Mouse (Mus musculus) forebrain, embryonic 13.5 days (tissue): ENCODE measurements around the gene Clhc1. TPM values are rescaled to one million over a fixed set of nuclear protein-coding genes. Genes with fewer than 3 reads are reported as not detected.

Experiments
- ATAC-seq: fragments of 200-750 bp; cut with Nextera tagmentation; 2 replicates; pipeline ENCODE4 v1.8.0; 2017
- H3K27ac ChIP-seq: fragments of 300-500 bp; sonication (generic); 2 replicates; pipeline ENCODE4 v1.5.1; 2015; ENCODE audit warnings: inconsistent platforms, mild to moderate bottlenecking, moderate library complexity
- H3K27me3 ChIP-seq: fragments of 300-500 bp; sonication (generic); 2 replicates; pipeline ENCODE4 v1.6.1; 2015; ENCODE audit warnings: mild to moderate bottlenecking, inconsistent platforms
- H3K36me3 ChIP-seq: fragments of 300-500 bp; sonication (generic); 2 replicates; pipeline ENCODE4 v1.6.1; 2015; ENCODE audit warnings: mild to moderate bottlenecking, inconsistent platforms; ENCODE audit not compliant: poor library complexity, severe bottlenecking
- H3K4me1 ChIP-seq: fragments of 300-500 bp; sonication (generic); 2 replicates; pipeline ENCODE4 v1.6.1; 2015; ENCODE audit warnings: inconsistent platforms
- H3K4me2 ChIP-seq: fragments of 300-500 bp; sonication (generic); 2 replicates; pipeline ENCODE4 v1.6.1; 2015; ENCODE audit warnings: inconsistent platforms, mild to moderate bottlenecking, moderate library complexity
- H3K4me3 ChIP-seq: fragments of 300-500 bp; sonication (generic); 2 replicates; pipeline ENCODE4 v1.5.1; 2015; ENCODE audit warnings: mild to moderate bottlenecking, inconsistent platforms
- H3K9ac ChIP-seq: fragments of 300-500 bp; sonication (generic); 2 replicates; pipeline ENCODE4 v1.6.1; 2015; ENCODE audit warnings: mild to moderate bottlenecking, inconsistent platforms
- H3K9me3 ChIP-seq: fragments of 300-500 bp; sonication (generic); replicated peaks from 2 replicates; pipeline ENCODE4 v1.6.1; 2016; ENCODE audit warnings: inconsistent platforms
- WGBS: fragments of 180-500 bp; shearing (Covaris S2); methylation state at CpG from one replicate; pipeline ENCODE4 v1.1.7; 2015; 5-methylcytosine and 5-hydroxymethylcytosine counted together
- polyA plus RNA-seq: library from polyadenylated mRNA; unstranded; fragments of >200 nt; fragmentation: Nextera tagmentation; extraction: Ambion mirVana; gene quantifications from 2 replicates; pipeline ENCODE4 v1.2.1, GENCODE M21; 2015

The Clhc1 gene
- polyA plus RNA-seq, 1 experiment from 2014 or later = 0.50 TPM

DNA sequence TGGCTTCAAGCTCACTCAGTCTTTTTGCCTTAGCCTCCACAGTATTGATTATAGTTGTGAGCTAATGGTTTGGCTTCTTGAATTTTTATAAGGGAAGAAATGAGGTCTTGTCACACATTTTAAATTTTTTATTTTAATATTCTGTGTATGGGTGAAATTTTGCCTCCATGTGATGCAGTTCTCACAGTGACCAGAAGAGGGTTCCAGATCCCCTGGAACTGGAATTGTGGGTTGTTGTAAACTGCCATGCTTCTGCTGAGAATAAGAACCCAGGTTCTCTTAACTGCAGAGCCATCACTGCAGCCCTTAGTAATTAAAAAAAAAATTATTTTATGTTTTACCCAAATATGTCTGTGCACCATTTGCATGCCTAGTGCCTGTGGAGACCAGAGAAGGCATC lies 31.9 kb downstream of the Clhc1 start:
- H3K27ac ChIP-seq = no peak overlapping the region
- no peak overlapping the region for H3K4me2 ChIP-seq
- H3K36me3 ChIP-seq = no peaks in the 10 kb centered on the region
- no peaks in the 10 kb centered on the region for H3K4me1 ChIP-seq
- no peaks in the 10 kb centered on the region for H3K27me3 ChIP-seq
- no peak overlapping the region for H3K9ac ChIP-seq
- H3K4me3 ChIP-seq = no peak overlapping the region
- H3K9me3 ChIP-seq = no peaks in the 10 kb centered on the region
- no peak for ATAC-seq

DNA sequence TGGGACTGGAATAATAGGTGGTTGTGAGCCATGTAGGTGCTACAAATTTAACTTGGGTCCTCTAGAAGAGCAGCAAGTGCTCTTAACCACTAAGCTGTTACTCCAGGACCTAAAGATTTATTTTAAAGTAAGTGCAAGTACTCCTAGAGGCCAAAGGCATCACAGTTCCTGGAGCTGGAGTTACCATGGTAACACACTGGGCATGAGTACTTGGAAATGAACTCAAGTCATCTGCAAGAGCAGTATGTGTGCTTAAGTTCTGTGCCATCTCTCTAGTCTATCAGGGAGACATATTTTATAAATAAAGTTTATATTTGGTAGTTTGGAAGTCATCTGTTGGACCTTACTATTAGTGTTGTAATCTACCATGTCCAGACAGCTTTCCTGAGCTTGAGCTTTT lies 47.5 kb downstream of the Clhc1 start:
- Histone ChIP-seq H3K36me3 (no peaks in the 10 kb centered on the region), H3K27me3 (no peaks in the 10 kb centered on the region), H3K9me3 (no peaks in the 10 kb centered on the region), H3K4me3 (no peak overlapping the region), H3K9ac (no peak overlapping the region), H3K4me1 (no peaks in the 10 kb centered on the region), H3K4me2 (no peak overlapping the region), H3K27ac (no peak overlapping the region)
- ATAC-seq = 0 out of 2 replicates have a peak, but pooled peaks have one; percentile 41

DNA sequence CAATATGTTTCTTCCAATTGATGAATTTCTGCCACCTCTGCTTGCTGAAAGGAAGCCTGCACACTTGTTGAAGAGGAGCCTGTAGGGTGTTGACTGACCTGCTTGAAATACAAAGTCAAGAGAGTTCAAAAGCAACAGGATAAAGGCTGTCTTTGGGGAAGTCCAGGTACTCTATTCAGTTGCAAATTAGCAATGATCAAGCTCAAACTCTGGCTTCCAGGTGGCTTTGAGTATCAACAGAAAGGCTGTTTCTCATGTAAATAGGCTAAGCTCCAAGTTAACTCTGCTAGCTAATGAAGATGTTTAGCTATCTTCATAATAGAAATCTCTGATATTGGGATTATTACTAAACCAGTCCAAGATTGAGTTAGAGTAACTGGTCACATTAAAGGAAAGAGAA lies 49.4 kb downstream of the Clhc1 start:
- Histone ChIP-seq H3K4me3 (no peak overlapping the region), H3K27ac (no peak overlapping the region), H3K4me1 (no peaks in the 10 kb centered on the region), H3K9ac (no peak overlapping the region), H3K27me3 (no peaks in the 10 kb centered on the region), H3K36me3 (no peaks in the 10 kb centered on the region), H3K4me2 (no peak overlapping the region), H3K9me3 (no peaks in the 10 kb centered on the region)
- no peak for ATAC-seq

DNA sequence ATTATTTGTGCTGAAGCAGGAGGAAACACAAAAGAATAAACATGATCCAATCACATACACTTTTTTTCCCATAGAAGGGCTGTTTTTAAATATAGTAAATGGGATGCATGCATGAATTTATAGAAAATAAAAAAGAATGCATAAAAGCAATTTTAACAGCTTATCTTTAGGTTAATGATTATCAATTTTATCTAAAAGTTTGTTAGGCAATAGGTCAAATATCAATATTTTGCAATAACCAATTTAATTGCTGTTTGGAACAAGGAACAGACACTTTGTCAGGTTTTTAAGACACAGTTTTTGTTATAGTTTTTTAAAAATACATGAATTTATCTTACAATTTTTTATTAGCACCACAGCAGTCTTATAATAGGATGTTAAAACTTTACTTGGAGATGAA lies 51.2 kb downstream of the Clhc1 start:
- Histone ChIP-seq H3K4me3 (no peak overlapping the region), H3K9ac (no peak overlapping the region), H3K4me2 (no peak overlapping the region), H3K27me3 (no peaks in the 10 kb centered on the region), H3K27ac (no peak overlapping the region), H3K4me1 (no peaks in the 10 kb centered on the region), H3K9me3 (no peaks in the 10 kb centered on the region), H3K36me3 (no peaks in the 10 kb centered on the region)
- ATAC-seq = no peak

DNA sequence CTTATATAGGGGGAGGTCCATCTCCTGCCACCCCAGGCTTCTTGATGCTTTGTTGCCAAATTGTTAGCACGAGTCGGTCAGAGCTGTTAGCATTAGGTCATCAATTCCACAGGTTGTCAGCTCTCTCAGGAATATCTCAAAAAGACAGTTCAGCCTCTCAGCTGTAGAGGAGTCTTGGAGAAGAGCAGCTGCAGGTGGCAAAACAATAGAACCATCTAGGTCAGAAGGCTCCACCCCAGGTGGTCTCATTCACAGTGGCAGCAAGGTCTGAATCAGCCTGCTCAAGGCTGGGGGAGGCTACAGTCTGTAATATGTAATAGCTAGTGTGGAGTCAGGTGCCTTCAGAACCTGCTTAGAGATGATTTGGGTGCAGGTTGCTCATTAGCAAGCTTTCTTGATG lies 55.8 kb downstream of the Clhc1 start:
- Histone ChIP-seq H3K27ac (no peak overlapping the region), H3K27me3 (no peaks in the 10 kb centered on the region), H3K4me2 (no peak overlapping the region), H3K4me3 (no peak overlapping the region), H3K4me1 (no peaks in the 10 kb centered on the region), H3K36me3 (no peaks in the 10 kb centered on the region), H3K9me3 (no peaks in the 10 kb centered on the region), H3K9ac (no peak overlapping the region)
- no peak for ATAC-seq
- 48% methylated on average over 2 of the region's 2 CpGs for WGBS

DNA sequence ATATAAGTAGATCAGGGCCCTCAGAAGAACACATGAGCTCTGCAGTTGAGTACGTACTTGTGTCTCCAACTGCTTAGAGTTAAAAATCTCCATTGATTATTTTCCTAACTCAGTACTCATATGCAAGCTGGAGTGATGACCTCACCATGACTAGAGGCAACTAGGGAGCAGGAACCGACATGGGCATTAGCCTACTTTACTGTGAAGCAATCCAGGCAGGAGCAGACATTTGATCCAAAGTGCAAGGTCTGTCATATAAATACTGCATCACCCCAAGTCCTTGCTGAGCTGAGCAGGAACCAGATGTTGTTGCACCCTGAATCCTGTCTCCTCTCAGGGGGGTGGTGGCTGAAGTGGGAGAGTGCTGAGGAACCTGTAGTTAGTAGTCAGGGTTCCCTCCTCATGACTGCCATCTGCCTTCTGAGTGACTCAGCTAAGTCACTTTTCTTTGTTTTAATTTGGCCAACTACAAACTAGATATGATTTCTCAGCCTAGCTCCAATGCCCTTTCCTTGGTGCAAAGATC lies 59.8 kb downstream of the Clhc1 start:
- Histone ChIP-seq H3K36me3 (no peaks in the 10 kb centered on the region), H3K9me3 (no peaks in the 10 kb centered on the region), H3K4me3 (no peak overlapping the region), H3K27me3 (no peaks in the 10 kb centered on the region), H3K27ac (no peak overlapping the region), H3K9ac (no peak overlapping the region), H3K4me1 (no peaks in the 10 kb centered on the region), H3K4me2 (no peak overlapping the region)
- 91% methylated on average over 2 of the region's 2 CpGs for WGBS
- ATAC-seq = no peak

DNA sequence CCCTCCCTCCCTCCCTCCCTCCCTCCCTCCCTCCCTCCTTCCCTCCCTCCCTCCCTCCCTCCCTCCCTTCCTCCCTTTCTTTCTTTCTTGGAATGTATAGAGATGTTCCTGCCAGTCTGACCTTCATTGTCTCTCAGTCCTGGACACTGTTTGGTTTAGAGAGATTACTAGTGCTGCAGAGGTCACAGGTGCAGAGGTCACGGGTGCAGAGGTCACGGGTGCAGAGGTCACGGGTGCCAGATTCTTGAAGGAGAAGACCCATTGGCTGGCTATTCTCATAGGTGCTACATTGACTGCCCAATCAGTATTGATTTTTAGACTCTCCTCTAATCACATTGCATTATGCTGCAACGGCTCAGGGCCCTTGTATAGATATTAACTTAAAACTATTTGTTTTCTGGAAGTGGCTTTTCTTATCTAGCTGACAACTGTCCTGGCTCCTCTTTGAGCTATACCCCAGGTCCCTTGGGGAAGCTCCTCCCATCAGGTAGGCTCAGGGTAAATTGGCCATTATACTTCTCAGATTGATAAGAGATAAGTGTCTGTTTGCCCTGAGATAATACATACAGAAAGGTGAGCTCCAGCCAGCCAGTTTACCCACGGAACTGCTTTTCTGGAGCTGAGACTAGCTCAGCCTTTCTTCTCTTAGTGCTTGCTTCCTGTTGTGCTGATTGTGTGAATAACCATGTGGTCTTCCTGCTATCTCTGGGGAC lies 62.2 kb downstream of the Clhc1 start:
- Histone ChIP-seq H3K4me1 (no peaks in the 10 kb centered on the region), H3K27me3 (no peaks in the 10 kb centered on the region), H3K9ac (no peak overlapping the region), H3K4me2 (no peak overlapping the region), H3K36me3 (no peaks in the 10 kb centered on the region), H3K4me3 (no peak overlapping the region), H3K27ac (no peak overlapping the region), H3K9me3 (no peaks in the 10 kb centered on the region)
- 90% methylated on average over 5 of the region's 5 CpGs for WGBS
- no peak for ATAC-seq

DNA sequence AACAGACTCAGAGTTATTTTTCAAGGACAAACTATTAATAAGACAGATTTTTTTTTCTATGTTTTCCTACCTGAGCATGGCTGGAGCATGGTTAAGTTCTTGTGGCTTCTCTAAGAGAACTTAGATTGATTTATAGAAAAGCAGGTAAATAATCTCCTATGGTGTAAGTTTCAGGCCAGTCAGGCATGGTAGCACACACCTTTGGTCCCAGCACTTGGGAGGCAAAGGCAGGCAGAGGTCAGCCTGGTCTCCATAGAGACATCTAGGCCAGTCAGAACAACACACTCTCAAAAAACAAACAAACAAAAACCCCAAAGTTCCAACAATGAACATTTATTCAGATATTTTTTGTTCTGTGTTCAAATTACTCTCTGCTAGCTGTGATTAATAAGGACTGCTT lies 64.3 kb downstream of the Clhc1 start:
- no peak overlapping the region for H3K27ac ChIP-seq
- H3K4me1 ChIP-seq = no peaks in the 10 kb centered on the region
- H3K4me3 ChIP-seq = no peak overlapping the region
- ATAC-seq = no peak
- no peaks in the 10 kb centered on the region for H3K27me3 ChIP-seq
- no peak overlapping the region for H3K4me2 ChIP-seq
- no peak overlapping the region for H3K9ac ChIP-seq
- H3K9me3 ChIP-seq = no peaks in the 10 kb centered on the region
- no peaks in the 10 kb centered on the region for H3K36me3 ChIP-seq

DNA sequence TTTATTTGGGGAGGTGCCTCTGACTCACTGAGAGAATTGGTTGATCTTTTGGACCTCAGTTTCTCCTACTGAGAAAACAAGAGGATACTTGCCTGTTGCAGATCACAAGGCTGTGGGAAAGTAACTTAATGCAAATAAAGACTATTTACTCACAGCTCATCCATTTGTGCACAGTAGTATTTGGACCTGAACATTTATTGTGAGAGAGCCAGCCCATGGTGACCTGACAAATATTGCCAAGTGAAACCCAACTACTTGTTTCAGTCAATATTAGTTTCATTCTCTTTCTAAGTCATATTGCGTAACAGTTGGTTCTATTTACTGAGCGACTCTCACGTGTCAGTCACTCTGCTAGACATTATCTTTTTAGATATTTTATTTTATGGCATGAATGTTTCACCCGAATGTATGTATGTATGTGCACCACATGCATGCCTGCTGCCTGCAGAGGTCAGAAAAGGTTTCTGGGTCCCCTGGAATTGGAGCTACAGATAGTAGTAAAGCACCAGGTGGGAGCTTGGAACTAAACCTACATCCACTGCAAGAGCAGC lies 65.5 kb downstream of the Clhc1 start:
- no peak overlapping the region for H3K27ac ChIP-seq
- no peak overlapping the region for H3K4me2 ChIP-seq
- no peaks in the 10 kb centered on the region for H3K36me3 ChIP-seq
- no peak overlapping the region for H3K4me3 ChIP-seq
- no peaks in the 10 kb centered on the region for H3K9me3 ChIP-seq
- H3K4me1 ChIP-seq = no peaks in the 10 kb centered on the region
- no peaks in the 10 kb centered on the region for H3K27me3 ChIP-seq
- ATAC-seq = no peak
- no peak overlapping the region for H3K9ac ChIP-seq
- 92% methylated on average over 4 of the region's 4 CpGs for WGBS

DNA sequence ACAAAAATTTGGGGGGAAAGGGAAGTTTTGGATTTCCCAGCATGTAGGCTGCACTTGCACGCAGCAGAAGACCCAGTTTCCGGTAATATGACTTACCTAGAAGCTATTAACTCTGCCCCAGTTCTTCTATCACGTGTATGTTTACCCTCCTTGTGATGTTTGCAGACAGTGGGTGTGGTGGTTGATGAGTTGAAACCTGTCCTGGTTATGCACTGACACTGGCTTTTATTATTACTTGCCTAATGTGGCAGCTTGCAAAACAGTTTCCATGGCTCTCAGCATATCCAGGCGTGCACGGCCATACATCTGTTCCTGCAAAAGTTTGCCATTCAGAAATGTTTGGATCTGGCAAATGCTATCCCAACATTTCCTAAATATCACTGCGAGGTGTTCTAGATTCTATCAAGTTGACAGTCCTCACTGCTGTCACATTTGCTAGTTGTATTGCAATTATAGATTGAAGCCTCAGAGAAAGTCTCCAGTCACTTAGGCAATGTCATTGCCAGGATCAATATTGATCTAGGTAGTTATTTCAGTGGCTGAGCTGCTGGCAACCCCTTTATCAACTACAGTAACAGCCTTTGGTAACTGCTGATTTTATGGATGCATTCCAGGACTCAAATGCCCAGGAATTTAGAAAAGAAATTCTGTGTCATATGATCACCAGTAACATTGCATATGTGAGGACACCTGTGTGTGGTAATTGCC lies 66.6 kb downstream of the Clhc1 start:
- H3K9me3 ChIP-seq = no peaks in the 10 kb centered on the region
- H3K4me2 ChIP-seq = no peak overlapping the region
- H3K36me3 ChIP-seq = no peaks in the 10 kb centered on the region
- no peaks in the 10 kb centered on the region for H3K4me1 ChIP-seq
- no peak overlapping the region for H3K4me3 ChIP-seq
- no peak overlapping the region for H3K27ac ChIP-seq
- no peak for ATAC-seq
- 86% methylated on average over 6 of the region's 6 CpGs for WGBS
- H3K27me3 ChIP-seq = no peaks in the 10 kb centered on the region
- no peak overlapping the region for H3K9ac ChIP-seq

DNA sequence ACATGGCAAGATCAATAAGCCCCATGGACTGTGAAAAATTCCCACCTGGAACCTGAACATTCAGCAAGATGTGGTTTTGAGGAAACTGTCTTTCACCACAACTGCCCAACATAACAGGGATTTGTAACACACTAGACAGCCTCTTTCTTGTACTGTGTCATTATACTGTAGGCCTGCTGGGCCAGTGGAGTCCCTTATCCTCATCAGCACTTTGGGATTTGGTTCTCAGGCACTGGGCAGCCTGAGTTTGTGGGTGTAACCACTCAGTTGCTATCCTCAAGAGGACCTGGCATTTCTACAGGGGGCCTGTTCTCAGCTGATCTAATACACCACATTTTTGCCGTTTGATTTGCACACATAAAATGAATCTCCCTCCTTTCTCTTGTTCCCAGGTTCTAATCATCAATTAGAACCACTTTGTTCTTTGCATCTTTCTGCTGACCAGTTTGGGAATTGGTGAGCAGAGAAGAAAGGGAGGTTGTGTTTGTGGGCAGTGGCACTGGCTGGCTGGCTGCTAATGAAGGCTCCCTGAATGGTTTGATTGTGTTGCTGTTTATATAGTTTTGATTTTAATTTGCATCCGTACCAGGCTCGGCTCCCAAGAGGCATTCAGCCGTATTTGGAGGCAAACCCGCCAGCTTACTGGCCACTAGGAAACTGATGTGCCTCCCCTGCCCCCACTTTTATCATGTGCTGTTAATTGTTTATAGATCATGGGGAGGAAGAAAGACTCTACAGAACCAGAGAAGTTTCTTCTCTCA lies 74.5 kb downstream of the Clhc1 start:
- Histone ChIP-seq H3K4me2 (no peak overlapping the region), H3K36me3 (no peaks in the 10 kb centered on the region), H3K4me3 (no peak overlapping the region), H3K27me3 (no peaks in the 10 kb centered on the region), H3K9ac (no peak overlapping the region), H3K4me1 (peaks cover 8% of the 10 kb centered on the region; the same call in 1 of the 2 replicates), H3K9me3 (no peaks in the 10 kb centered on the region), H3K27ac (no peak overlapping the region)
- ATAC-seq = no peak; the same call in 1 of the 2 replicates
- WGBS = 25% methylated on average over 5 of the region's 5 CpGs

DNA sequence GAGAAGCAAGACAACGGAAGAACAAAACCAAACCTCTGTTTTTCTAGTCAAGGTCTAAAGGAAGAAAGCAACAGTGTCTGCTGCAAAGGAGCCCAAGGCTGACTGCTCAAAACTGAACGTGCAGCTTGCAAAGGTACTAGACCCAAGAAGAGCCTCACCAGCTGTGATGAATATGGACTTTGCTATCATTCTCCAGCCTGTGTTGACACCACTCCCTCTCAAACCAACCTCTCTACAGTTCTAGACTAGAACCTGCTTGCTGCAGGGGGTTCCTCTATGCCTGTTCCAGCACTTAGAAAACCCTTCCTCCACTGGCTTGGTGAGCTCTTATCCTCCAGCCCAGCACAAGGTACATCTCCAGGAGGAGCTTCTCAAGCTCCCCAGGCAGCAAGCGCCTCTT lies 75.6 kb downstream of the Clhc1 start:
- Histone ChIP-seq H3K9ac (no peak overlapping the region), H3K36me3 (no peaks in the 10 kb centered on the region), H3K4me2 (no peak overlapping the region), H3K4me1 (peaks cover 8% of the 10 kb centered on the region; the same call in 1 of the 2 replicates), H3K9me3 (no peaks in the 10 kb centered on the region), H3K27me3 (no peaks in the 10 kb centered on the region), H3K27ac (no peak overlapping the region), H3K4me3 (no peak overlapping the region)
- ATAC-seq = no peak
- 83% methylated on average over 3 of the region's 3 CpGs for WGBS
